Mouse (Mus musculus) liver, embryonic 14.5 days (tissue): ENCODE measurements around the gene Gm9945.

Experiments used
- CTCF ChIP-seq: IDR thresholded peaks from 2 replicates; pipeline ENCODE4 v1.5.1; 2016; ENCODE audit warnings: antibody characterized with exemption, low read depth, control low read depth
- EP300 ChIP-seq: IDR thresholded peaks from 2 replicates; pipeline ENCODE4 v1.6.1; 2016; ENCODE audit warnings: antibody characterized with exemption, low read depth

DNA sequence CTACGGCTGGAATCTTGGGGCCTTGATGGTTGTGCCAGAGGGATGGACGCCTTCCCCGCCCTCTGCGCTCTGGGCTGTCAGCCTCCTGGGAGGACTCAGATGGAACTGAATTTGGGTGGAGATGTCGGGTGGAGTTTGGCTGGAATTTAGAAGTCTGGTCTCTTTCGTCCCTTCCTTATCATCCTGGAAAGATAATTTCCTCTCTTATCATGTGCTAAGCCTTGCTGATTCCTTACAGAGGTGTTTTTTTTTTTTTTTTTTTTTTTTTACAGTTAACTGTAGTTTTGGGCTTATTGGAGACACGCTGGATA lies 41.8 kb downstream of the Gm9945 start:
- TF ChIP-seq CTCF (no peak), EP300 (no peak)
